Mouse (Mus musculus) bone marrow, adult 2 months (tissue): Measurements from ENCODE around the gene Ahrr.

Experiments
- CTCF ChIP-seq: fragments of 200-500 bp; IDR thresholded peaks from 2 replicates; pipeline ENCODE4 v1.5.1; 2011; ENCODE audit warnings: low read length, control low read depth; ENCODE audit not compliant: control insufficient read depth, insufficient read depth
- POLR2A ChIP-seq: fragments of 200-500 bp; IDR thresholded peaks from 2 replicates; pipeline ENCODE4 v1.6.1; 2011; ENCODE audit warnings: low read depth, mild to moderate bottlenecking, control low read depth, low read length, borderline replicate concordance; ENCODE audit not compliant: control insufficient read depth

DNA sequence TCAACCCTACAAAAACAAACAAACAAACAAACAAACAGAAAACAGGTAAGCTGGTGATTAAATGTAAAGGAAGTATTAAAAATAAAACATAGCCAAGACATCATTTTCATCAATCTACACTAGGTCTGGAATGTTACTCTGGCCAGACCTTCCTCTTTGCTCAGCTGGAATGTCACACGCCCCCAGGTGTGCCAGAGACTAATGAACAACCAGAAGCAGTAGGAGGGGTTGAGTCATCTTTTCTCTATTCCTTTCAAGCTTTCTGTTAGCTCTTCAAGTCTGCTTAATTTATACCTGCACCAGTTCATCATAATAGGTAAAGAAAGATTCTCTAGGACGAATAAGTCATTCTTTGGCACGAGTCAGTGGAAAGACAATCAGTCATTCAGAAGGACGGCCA lies 24.3 kb upstream of the Ahrr start:
- TF ChIP-seq CTCF = no peak
- TF ChIP-seq POLR2A = no peak
